Mouse (Mus musculus) cerebellum, postnatal 25 days (tissue): Measurements from ENCODE around the gene Gm10024.
"Not testable (repeated sequence)": the region's sequence is repeated elsewhere in the genome, so short reads cannot be mapped to it uniquely, and the experiment has no call there.

Experiments
- DNase-seq, 2 experiments: peaks; one replicate each; pipeline ENCODE4 v3.0.0; 2021; ENCODE audit warnings: mixed read lengths in 2 of 2

Gene Gm10024

GRCm38 (mm10) chr10:77735928-77736327, 24.7 kb downstream of the Gm10024 start:
- DNase-seq: no peak

GRCm38 (mm10) chr10:77738929-77739328, 27.7 kb downstream of the Gm10024 start:
- DNase-seq: no peak

DNA sequence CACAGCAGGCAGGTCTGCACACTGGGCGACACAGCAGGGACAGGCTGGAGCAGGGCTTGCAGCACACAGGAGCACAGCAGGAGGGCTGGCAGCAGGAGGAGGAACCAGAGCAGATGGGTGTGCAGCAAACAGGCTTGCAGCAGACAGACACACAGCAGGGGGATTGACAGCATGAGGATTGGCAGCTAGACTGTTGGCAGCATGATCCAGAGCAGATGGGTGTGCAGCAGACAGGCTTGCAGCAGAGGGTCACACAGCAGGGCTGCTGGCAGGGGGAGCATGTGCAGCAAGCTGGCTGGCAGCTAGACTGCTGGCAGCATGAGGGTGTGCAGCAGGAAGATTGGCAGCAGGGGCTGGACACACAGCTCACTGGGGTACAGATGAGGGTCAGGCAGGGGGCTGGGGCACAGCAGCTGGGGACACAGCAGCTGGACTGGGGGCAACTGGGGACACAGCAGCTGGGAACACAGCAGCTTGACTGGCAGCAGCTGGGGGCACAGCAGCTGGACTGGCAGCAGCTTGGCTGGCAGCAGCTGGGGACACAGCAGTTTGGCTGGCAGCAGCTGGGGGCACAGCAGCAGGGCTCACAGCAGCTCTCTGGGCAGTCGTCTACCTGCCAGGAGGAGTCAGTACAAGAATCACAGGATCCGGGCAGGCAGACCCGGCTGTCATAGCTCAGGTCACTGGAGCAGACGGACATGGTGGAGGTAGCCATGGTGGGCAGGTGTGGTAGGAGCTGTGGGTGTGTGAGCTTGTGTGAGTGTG, 30.8 kb downstream of the Gm10024 start, which contains the start of gene Gm18596:
Gm18596 (minus strand) TSS at position 715 of the 765 bp plus-strand sequence.
- DNase-seq: peak; percentile 10 to 28

- DNase-seq: peak; percentile 14 to 32
Observed at GRCm38 (mm10) chr10:77750686-77751085, 39.4 kb downstream of the Gm10024 start.

DNA sequence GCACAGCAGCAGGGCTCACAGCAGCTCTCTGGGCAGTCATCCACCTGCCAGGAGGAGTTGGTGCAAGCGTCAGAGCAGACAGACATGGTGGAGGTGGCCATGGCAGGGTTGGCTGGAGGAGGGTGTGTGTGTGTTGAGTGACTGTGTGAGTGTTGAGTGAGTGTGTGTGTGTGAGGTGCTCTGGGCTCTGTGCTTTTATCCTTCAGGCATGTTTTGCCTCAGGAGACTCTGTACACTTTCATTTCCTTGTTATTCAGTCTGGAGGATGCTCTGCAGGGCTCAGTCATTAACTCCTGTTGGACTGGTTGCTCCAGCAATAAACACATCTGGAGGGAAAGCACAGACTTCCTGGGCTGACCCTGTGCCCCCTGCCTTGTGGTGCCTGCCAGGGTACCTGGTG, 40.0 kb downstream of the Gm10024 start, which contains the start of gene Gm9736:
Gm9736 (minus strand) TSS at position 101 of the 400 bp plus-strand sequence.
- DNase-seq: not testable (repeated sequence)

GRCm38 (mm10) chr10:77752312-77752711, 41.1 kb downstream of the Gm10024 start:
- DNase-seq: not testable (repeated sequence)

- DNase-seq: no peak
Observed at GRCm38 (mm10) chr10:77753448-77753847, 42.2 kb downstream of the Gm10024 start.

DNA sequence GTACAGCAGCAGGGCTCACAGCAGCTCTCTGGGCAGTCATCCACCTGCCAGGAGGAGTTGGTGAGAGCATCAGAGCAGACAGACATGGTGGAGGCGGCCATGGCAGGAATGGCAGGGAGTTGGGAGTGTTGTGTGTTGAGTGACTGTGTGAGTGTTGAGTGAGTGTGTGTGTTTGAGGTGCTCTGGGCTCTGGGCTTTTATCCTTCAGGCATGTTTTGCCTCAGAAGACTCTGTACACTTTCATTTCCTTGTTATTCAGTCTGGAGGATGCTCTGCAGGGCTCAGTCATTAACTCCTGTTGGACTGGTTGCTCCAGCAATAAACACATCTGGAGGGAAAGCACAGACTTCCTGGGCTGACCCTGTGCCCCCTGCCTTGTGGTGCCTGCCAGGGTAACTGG, 48.3 kb downstream of the Gm10024 start, which contains the start of gene Gm3233:
Gm3233 (minus strand) TSS at position 101 of the 400 bp plus-strand sequence.
- not testable (repeated sequence) for DNase-seq
